Mouse (Mus musculus) brain, embryonic 14.5 days (tissue): ENCODE data around the gene 4932414N04Rik. TPM values are rescaled to one million over a fixed set of nuclear protein-coding genes. Genes with fewer than 3 reads are reported as not detected.

Experiments used
- DNase-seq: peaks from one replicate; pipeline ENCODE4 v3.0.0-alpha.2; 2011; ENCODE audit warnings: low read depth
- CTCF ChIP-seq: fragments of 200-500 bp; IDR thresholded peaks from 2 replicates; pipeline ENCODE4 v1.5.1; 2012; ENCODE audit warnings: inconsistent platforms, mild to moderate bottlenecking, moderate library complexity, borderline replicate concordance; ENCODE audit not compliant: insufficient read depth, insufficient read length; ENCODE audit errors: extremely low read depth
- POLR2A ChIP-seq: fragments of 200-500 bp; IDR thresholded peaks from 2 replicates; pipeline ENCODE4 v1.6.1; 2012; ENCODE audit warnings: mild to moderate bottlenecking, inconsistent platforms, borderline replicate concordance; ENCODE audit not compliant: poor library complexity, insufficient read depth, insufficient read length, severe bottlenecking; ENCODE audit errors: extremely low read depth
- polyA plus RNA-seq: library from polyadenylated mRNA; depleted of rRNA; stranded (reverse); fragments of >200 nt; gene quantifications from 2 replicates; pipeline ENCODE4 v1.2.3, GENCODE M21; 2012; rRNA removed

Gene 4932414N04Rik
- polyA plus RNA-seq, 1 experiment = not detected

DNA sequence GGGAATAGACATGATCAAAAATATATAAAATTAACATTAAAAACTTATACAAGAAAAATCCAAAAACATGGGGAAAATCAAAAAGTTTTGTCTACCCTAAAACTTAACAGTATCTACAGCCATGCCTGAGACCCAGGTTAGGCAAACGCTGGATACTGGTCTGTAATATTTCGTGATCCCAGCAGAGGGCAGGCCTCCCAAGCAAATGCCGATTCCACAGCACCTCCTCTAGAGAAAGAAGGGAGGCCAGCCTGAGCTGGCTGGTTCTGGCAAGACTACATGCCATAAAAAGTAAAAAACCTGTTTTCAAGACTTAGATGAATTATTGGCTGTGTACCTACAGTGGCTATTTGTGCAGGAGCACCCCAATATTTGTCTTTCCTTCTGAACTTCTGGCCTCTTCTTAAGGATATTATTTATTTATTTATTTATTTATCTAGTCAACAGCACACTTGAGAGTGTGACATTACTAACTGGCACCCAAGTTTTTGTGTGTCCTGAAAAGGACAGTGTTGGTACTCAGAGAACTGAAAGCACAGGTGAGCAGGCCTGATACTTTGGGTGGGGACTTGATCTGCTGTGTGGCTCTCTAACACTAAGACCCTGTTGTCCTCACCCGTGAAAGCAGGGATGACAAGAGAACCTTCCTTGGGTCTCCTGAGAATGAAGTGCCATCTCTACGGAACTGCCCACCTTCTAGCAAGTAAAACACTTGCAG, 128.6 kb downstream of the 4932414N04Rik start:
- peak; percentile 90 for DNase-seq
- peak; percentile 95 for TF ChIP-seq CTCF
- no peak for TF ChIP-seq POLR2A

DNA sequence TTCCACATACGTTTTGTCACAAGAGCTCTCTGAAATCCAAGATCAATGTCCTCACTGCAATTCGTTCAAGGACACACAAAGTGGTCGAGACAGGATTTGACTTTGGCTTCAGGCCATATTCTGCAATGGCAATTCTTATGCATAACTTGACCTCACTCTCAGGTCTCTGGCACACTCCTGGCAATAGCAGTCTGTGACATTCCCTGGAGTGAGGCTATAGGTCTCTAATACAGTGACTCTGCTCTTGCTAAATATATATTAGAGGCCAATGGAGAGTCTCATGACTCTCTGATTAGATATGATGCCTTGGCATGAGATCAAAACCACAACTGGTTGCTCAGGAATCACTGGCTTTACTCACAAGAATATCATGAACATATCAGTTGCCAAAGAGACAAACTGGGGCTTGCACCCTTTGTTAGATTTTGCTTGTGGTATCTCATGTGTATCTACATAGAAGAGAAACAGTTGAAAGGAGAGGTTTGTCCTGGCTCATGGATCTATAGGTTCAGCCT, 130.9 kb downstream of the 4932414N04Rik start:
- TF ChIP-seq CTCF (no peak), POLR2A (no peak)
- DNase-seq = no peak

DNA sequence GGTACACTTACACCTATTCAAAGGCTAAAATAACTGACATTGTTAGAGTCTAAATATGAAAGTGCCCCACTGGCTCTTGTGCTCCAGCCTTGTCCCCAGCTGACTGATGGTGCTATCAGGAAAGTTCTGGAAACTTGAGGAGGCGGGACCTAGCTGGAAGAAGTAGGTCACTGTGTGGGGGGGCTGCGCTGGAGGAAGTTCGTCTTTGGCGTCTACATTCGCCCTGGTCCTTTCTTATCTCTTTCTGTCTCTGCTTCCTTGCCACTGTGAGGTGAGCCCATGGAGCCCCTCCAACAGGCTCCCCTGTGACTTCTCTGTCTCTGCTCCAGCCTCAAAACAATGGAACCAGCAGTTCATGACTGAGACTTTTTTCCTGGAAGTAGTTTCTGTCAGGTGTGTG, 136.0 kb downstream of the 4932414N04Rik start:
- no peak for TF ChIP-seq CTCF
- TF ChIP-seq POLR2A = no peak
- no peak for DNase-seq

- TF ChIP-seq POLR2A (no peak), CTCF (no peak)
Measured at GRCm38 (mm10) chr2:68793472-68793871, 137.2 kb downstream of the 4932414N04Rik start.

GRCm38 (mm10) chr2:68794181-68794580, 137.9 kb downstream of the 4932414N04Rik start:
- TF ChIP-seq CTCF (no peak), POLR2A (no peak)
- DNase-seq = no peak

More at GRCm38 (mm10) chr2:68793472-68793871, 137.2 kb downstream of the 4932414N04Rik start:
- DNase-seq = no peak

GRCm38 (mm10) chr2:68794616-68795015, 138.3 kb downstream of the 4932414N04Rik start:
- DNase-seq = peak; percentile 91

GRCm38 (mm10) chr2:68796011-68796775, 139.9 kb downstream of the 4932414N04Rik start:
- no peak for DNase-seq

More at GRCm38 (mm10) chr2:68794616-68795015, 138.3 kb downstream of the 4932414N04Rik start:
- TF ChIP-seq POLR2A (no peak), CTCF (no peak)

DNA sequence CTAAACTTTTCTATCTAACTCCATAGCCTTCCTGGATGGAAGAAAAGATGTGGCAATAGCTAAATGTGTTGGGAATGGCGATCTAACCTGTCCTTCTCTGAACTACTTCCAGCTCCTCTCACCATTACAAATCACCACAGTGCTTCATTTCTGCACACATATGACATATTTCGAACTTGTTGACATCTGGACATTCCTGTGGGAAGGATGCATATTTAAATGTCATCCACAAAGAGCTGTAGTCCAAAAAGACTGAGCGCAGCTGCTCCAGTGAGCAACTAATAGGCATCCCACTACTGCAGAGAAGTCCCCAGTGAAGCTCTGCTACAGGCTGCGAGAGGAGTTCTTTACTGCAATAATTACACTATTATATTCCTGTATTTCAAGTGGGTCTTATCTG, 140.8 kb downstream of the 4932414N04Rik start:
- DNase-seq = no peak

More at GRCm38 (mm10) chr2:68796011-68796775, 139.9 kb downstream of the 4932414N04Rik start:
- TF ChIP-seq CTCF = no peak
- no peak for TF ChIP-seq POLR2A

More for the DNA sequence above, 140.8 kb downstream of the 4932414N04Rik start:
- no peak for TF ChIP-seq POLR2A
- no peak for TF ChIP-seq CTCF

Other genes with a start within 250 kb of the 4932414N04Rik start
- gene Stk39, start 184.2 kb upstream of the 4932414N04Rik start, polyA plus RNA-seq = 19.5 and 27.7 TPM in 2 replicates
- gene 4933409G03Rik, start 74.1 kb upstream of the 4932414N04Rik start, polyA plus RNA-seq = not detected in 2 replicates
- gene Cers6, start 205.0 kb downstream of the 4932414N04Rik start, polyA plus RNA-seq = 31.0 and 45.0 TPM in 2 replicates